Mouse (Mus musculus): ENCODE data around the gene Phactr2. TPM values are rescaled to one million over a fixed set of nuclear protein-coding genes. Genes with fewer than 3 reads are reported as not detected.

Phactr2 gene
- polyA plus RNA-seq, 1 experiment from 2014 or later: 16.8 TPM

GRCm38 (mm10) chr10:13209930-13210637, 264.1 kb downstream of the Phactr2 start:
- TF ChIP-seq EP300 (optimal IDR thresholded peaks at IDR 0.05): no peak
- no peak overlapping the region; the same call in 1 of the 2 replicates for H3K27ac ChIP-seq (replicated peaks)
- DNase-seq (ENCODE audit: low spot score): no peak
- WGBS: 30% methylated on average over 8 of the region's 8 CpGs
- H3K36me3 ChIP-seq (ENCODE audit: control insufficient read depth, insufficient read depth, low read length): no peaks in the 10 kb centered on the region
- H3K9me3 ChIP-seq (ENCODE audit: control insufficient read depth, low read length): no peaks in the 10 kb centered on the region
- H3K9ac ChIP-seq (ENCODE audit: low read length): no peak overlapping the region
- H3K4me2 ChIP-seq (replicated peaks; ENCODE audit: low read depth): no peak overlapping the region
- no peaks in the 10 kb centered on the region for H3K4me1 ChIP-seq (replicated peaks; ENCODE audit: control insufficient read depth, insufficient read depth)
- H3K27me3 ChIP-seq (ENCODE audit: control insufficient read depth, insufficient read depth, low read length): no peaks in the 10 kb centered on the region
- peak; percentile 21; the same call in 1 of the 2 replicates for ATAC-seq (ENCODE audit: low FRiP score, low TSS enrichment)
- H3K4me3 ChIP-seq (ENCODE audit: low read depth, low read length): no peak overlapping the region

DNA sequence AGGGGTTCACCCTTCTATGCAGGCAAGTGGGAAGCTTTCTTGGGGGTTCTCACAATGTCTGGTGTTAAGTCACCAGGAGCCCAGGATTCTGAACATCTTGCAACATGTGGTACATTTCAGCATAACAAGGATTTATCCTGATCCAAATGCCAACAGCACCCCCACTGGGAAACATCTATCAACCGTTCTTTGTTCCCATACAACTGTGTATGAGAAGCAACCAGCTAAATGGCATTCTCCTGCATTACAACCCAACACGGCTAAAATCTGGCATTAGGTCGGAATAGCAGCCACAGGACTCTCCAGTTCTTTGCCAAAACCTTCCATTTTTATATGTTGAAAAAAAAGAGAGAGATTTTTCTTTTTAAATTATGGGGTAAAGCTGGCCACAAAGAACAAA, 264.7 kb downstream of the Phactr2 start:
- 38% methylated on average over 3 of the region's 3 CpGs for whole genome bisulfite sequencing
- DNase-seq (ENCODE audit: low spot score) (no peak), ATAC-seq (ENCODE audit: low FRiP score, low TSS enrichment) (no peak)
- Histone ChIP-seq H3K4me1 (replicated peaks; ENCODE audit: control insufficient read depth, insufficient read depth) (no peaks in the 10 kb centered on the region), H3K9ac (ENCODE audit: low read length) (no peak overlapping the region), H3K4me2 (replicated peaks; ENCODE audit: low read depth) (no peak overlapping the region), H3K36me3 (ENCODE audit: control insufficient read depth, insufficient read depth, low read length) (no peaks in the 10 kb centered on the region), H3K9me3 (ENCODE audit: control insufficient read depth, low read length) (no peaks in the 10 kb centered on the region), H3K27ac (replicated peaks) (no peak overlapping the region), H3K27me3 (ENCODE audit: control insufficient read depth, insufficient read depth, low read length) (no peaks in the 10 kb centered on the region), H3K4me3 (ENCODE audit: low read depth, low read length) (no peak overlapping the region)
- TF ChIP-seq EP300 (optimal IDR thresholded peaks at IDR 0.05): no peak
- no peak for TF ChIP-seq CTCF (IDR thresholded peaks at IDR 0.05; ENCODE audit: low read depth)

DNA sequence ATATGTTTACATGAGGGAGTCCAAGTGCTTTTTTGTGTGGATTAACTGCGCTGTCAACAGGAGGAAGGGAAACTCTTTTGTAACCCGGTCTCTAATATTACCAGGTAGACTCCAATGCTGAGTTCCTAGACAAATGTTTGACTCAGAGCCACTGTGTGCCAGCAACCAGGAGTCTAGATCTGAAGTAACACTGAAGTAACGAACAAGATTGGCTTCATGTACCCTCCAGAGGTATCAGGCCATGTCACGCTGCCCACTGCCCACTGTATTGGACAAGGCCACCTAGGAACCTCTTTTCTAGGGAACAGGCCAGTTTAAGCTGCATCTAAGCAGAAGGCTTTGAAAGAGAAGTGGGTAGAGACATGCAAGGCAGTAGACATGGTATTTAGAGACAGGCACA, 265.2 kb downstream of the Phactr2 start:
- TF ChIP-seq CTCF (IDR thresholded peaks at IDR 0.05; ENCODE audit: low read depth): no peak
- no peak for TF ChIP-seq EP300 (optimal IDR thresholded peaks at IDR 0.05)
- H3K4me1 ChIP-seq (replicated peaks; ENCODE audit: control insufficient read depth, insufficient read depth): no peaks in the 10 kb centered on the region
- DNase-seq (ENCODE audit: low spot score) (no peak), ATAC-seq (ENCODE audit: low FRiP score, low TSS enrichment) (no peak)
- H3K27ac ChIP-seq (replicated peaks): no peak overlapping the region
- 66% methylated on average over 4 of the region's 4 CpGs for WGBS
- H3K9ac ChIP-seq (ENCODE audit: low read length): no peak overlapping the region
- H3K36me3 ChIP-seq (ENCODE audit: control insufficient read depth, insufficient read depth, low read length): no peaks in the 10 kb centered on the region
- no peak overlapping the region for H3K4me3 ChIP-seq (ENCODE audit: low read depth, low read length)
- H3K27me3 ChIP-seq (ENCODE audit: control insufficient read depth, insufficient read depth, low read length): no peaks in the 10 kb centered on the region
- H3K4me2 ChIP-seq (replicated peaks; ENCODE audit: low read depth): no peak overlapping the region
- no peaks in the 10 kb centered on the region for H3K9me3 ChIP-seq (ENCODE audit: control insufficient read depth, low read length)

- Histone ChIP-seq H3K9ac (ENCODE audit: low read length) (no peak overlapping the region), H3K9me3 (ENCODE audit: control insufficient read depth, low read length) (no peaks in the 10 kb centered on the region), H3K36me3 (ENCODE audit: control insufficient read depth, insufficient read depth, low read length) (no peaks in the 10 kb centered on the region), H3K4me3 (ENCODE audit: low read depth, low read length) (no peak overlapping the region), H3K4me1 (replicated peaks; ENCODE audit: control insufficient read depth, insufficient read depth) (no peaks in the 10 kb centered on the region), H3K4me2 (replicated peaks; ENCODE audit: low read depth) (no peak overlapping the region), H3K27ac (replicated peaks) (no peak overlapping the region), H3K27me3 (ENCODE audit: control insufficient read depth, insufficient read depth, low read length) (no peaks in the 10 kb centered on the region)
- no peak for DNase-seq (ENCODE audit: low spot score)
- WGBS: 96% methylated on average over 6 of the region's 6 CpGs
- TF ChIP-seq EP300 (optimal IDR thresholded peaks at IDR 0.05): no peak
- ATAC-seq (ENCODE audit: low FRiP score, low TSS enrichment): no peak
Measured at GRCm38 (mm10) chr10:13201741-13202293, 272.4 kb downstream of the Phactr2 start.

- WGBS: 88% methylated on average over 3 of the region's 3 CpGs
Measured at GRCm38 (mm10) chr10:13200862-13201261, 273.4 kb downstream of the Phactr2 start.

GRCm38 (mm10) chr10:13199234-13199633, 275.0 kb downstream of the Phactr2 start:
- Histone ChIP-seq H3K27me3 (ENCODE audit: control insufficient read depth, insufficient read depth, low read length) (no peaks in the 10 kb centered on the region), H3K36me3 (ENCODE audit: control insufficient read depth, insufficient read depth, low read length) (no peaks in the 10 kb centered on the region), H3K27ac (replicated peaks) (no peak overlapping the region), H3K9ac (ENCODE audit: low read length) (no peak overlapping the region), H3K4me2 (replicated peaks; ENCODE audit: low read depth) (no peak overlapping the region), H3K4me3 (ENCODE audit: low read depth, low read length) (no peak overlapping the region), H3K4me1 (replicated peaks; ENCODE audit: control insufficient read depth, insufficient read depth) (no peaks in the 10 kb centered on the region), H3K9me3 (ENCODE audit: control insufficient read depth, low read length) (no peaks in the 10 kb centered on the region)
- DNase-seq (ENCODE audit: low spot score): no peak
- TF ChIP-seq CTCF (IDR thresholded peaks at IDR 0.05; ENCODE audit: low read depth) (no peak), EP300 (optimal IDR thresholded peaks at IDR 0.05) (no peak)
- WGBS: 79% methylated on average over 1 of the region's 1 CpGs
- ATAC-seq (ENCODE audit: low FRiP score, low TSS enrichment): no peak

More at GRCm38 (mm10) chr10:13200862-13201261, 273.4 kb downstream of the Phactr2 start:
- no peak for DNase-seq (ENCODE audit: low spot score)
- no peak overlapping the region for H3K4me2 ChIP-seq (replicated peaks; ENCODE audit: low read depth)
- no peaks in the 10 kb centered on the region for H3K4me1 ChIP-seq (replicated peaks; ENCODE audit: control insufficient read depth, insufficient read depth)
- no peaks in the 10 kb centered on the region for H3K9me3 ChIP-seq (ENCODE audit: control insufficient read depth, low read length)
- TF ChIP-seq EP300 (optimal IDR thresholded peaks at IDR 0.05): no peak
- TF ChIP-seq CTCF (IDR thresholded peaks at IDR 0.05; ENCODE audit: low read depth): no peak
- no peaks in the 10 kb centered on the region for H3K27me3 ChIP-seq (ENCODE audit: control insufficient read depth, insufficient read depth, low read length)
- H3K4me3 ChIP-seq (ENCODE audit: low read depth, low read length): no peak overlapping the region
- H3K36me3 ChIP-seq (ENCODE audit: control insufficient read depth, insufficient read depth, low read length): no peaks in the 10 kb centered on the region
- no peak overlapping the region for H3K27ac ChIP-seq (replicated peaks)
- H3K9ac ChIP-seq (ENCODE audit: low read length): no peak overlapping the region
- ATAC-seq (ENCODE audit: low FRiP score, low TSS enrichment): no peak

All from stomach, postnatal 0 days (tissue).